Mouse (Mus musculus): ENCODE data around the gene Tnfsf12. TPM values are rescaled to one million over a fixed set of nuclear protein-coding genes. Genes with fewer than 3 reads are reported as not detected.

The Tnfsf12 gene
- total RNA-seq, 2 experiments from 2014 or later: 1.3 TPM; not detected in 1

DNA sequence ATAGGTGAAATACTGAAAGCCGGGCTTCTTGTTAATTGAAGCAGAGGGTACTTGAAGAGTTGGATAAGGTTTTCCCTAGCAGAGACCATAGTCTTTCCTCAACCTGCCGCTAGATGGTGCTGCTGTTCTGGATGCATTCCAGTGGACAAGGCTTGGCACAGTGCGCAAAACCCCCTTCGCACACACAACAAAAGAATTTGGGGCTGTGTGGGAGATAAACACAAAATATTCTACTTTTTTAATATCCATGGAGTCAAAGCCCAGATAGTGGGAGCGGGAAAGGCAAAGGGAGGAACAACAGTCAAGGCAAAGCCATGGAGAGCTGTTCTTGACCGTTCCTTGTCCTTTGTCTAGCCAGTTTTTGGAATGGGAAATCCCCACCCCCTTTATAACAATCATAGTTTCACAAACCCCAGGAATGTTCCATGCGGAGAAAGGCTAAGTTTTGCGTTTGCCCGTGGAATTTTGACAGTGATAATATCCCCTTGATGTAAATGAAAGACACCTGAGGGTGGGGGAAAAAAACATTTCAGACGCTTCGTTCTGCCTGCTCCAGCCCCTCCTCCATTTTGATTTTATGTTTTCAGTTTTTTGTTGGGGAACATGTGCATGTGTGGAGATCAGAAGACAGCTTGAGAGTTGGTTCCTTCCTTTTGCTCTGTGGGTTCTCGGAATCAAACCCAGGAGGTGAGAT is 12.7 kb downstream of the Tnfsf12 start:
- peak; percentile 65 for ATAC-seq (replicated peaks; ENCODE audit: low FRiP score, poor library complexity, severe bottlenecking)

DNA sequence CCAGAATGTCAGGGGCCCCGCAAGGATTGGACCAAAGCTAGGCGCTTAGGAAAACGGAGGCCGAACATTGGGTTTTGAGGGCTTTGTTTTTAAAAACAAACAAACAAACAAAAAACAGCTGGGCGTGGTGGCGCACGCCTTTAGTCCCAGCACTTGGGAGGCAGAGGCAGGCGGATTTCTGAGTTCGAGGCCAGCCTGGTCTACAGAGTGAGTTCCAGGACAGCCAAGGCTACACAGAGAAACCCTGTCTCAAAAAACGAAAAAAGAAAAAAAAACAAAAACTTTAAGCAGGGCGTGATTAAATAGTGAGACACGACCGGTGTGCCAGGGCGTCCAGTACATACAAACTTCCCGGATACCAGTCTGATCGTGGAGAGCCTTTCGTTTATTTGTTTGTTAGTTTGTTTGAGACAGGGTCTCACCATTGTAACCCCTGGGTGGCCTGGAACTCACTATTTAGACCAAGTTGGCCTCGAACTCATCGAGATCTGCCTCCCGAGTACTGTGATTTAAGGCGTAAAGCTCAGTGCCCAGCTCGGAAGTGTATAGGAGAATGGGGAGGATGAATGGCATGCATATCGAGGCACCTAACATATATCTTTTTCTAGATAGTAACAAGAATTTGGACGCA is 13.3 kb downstream of the Tnfsf12 start:
- peak; percentile 3; the same call in 1 of the 2 replicates for ATAC-seq (replicated peaks; ENCODE audit: low FRiP score, poor library complexity, severe bottlenecking)

DNA sequence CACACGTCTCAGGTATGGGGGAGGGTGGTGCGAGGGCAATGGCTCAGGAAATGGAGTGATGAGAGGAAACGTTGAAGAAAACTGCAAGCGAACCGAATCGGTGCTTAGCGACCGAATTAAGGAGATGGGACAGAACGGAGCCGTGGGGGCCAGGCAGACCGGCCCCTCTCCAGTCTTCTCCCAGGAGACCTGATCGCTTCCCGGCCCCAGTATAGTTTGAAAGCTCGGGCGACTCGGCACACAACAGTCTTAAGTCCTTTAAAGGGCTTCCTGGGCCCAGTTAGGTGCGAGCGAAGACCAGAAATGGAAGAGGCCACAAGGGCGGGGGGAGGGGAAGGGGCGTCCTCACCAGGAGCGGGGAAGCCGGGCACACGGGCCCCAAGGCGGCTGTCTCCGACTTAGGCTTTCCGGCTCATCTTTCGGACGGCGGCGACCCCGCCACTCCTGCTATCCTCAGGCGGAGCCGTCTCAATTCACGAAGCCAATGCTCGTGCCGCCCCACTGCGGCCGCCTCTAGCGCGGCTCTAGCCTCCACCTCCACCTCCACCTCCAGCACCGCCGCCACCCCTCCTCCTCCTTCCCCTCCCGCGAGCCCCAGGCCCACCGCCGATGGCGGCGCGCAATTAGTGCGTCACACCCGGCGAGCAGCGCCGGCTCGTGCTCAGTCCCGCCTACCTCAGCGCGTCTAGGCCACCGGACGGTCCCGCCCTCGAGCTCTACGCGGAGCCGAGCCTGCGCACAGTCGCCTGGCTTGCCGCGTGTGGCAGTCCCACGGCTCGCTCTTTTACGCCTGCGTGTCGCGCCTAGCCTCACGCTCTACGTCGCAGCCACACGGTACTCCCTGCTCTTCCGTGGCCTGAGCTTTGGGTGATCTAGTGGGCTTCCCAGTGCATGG is 14.1 kb downstream of the Tnfsf12 start, which contains the start of gene Senp3:
TSS of gene Senp3 (minus strand) at position 771 of the 895 bp plus-strand sequence.
- ATAC-seq (replicated peaks; ENCODE audit: low FRiP score, poor library complexity, severe bottlenecking): peak; percentile 90

DNA sequence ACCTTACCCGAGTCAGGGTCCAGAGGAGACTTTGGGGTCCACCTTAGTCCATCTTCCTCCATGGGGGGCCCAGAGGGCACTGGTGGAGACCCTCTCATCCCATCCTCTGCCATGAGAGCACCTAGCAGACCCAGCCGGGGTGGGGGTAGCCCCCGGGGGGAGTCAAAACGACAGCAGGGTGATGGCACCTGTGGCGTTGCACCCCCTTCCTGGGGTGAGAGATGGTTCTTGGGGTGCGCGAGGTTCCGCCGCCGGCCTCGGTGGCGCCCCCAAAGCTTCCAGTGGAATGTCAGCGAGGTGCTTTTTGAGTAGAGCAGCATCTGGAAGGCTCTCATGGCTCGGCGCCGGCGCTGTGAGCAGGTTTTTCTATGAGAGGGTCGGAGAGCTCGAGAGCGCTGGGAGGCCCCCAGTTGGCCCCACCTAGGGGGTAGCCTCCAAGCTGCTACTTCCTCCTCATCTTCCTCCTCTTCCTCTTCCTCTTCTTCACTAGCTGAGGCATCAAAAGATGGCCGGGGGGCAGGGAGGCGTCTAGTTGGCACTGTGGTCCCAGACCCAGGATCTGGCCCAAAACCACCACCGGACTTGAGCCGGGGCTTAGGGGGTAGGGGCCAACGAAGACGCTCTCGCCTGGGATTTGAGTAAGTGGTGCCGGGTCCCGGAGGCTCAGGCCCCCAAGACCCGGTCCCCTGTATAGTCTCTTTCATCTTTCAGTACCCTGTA is 15.4 kb downstream of the Tnfsf12 start:
- ATAC-seq (replicated peaks; ENCODE audit: low FRiP score, poor library complexity, severe bottlenecking): no peak

DNA sequence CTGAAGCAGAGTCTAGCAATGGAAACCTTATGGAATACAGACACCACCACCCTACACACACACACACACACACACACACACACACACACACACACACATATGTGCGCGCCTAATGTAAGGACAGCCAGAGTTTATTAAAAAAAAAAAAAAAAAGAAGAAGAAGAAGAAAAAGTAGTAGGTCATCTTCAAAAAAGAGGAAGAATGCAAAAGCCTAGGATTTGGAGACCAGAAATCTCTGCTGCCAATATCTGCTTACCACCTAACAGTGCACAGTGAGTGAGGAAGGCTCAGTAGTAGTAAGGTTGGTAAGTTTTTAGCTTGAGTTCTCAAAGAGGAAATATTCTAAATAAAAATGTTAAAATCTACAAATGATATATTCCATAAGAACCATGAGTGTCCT is 16.5 kb downstream of the Tnfsf12 start:
- no peak for ATAC-seq (replicated peaks; ENCODE audit: low FRiP score, poor library complexity, severe bottlenecking)

DNA sequence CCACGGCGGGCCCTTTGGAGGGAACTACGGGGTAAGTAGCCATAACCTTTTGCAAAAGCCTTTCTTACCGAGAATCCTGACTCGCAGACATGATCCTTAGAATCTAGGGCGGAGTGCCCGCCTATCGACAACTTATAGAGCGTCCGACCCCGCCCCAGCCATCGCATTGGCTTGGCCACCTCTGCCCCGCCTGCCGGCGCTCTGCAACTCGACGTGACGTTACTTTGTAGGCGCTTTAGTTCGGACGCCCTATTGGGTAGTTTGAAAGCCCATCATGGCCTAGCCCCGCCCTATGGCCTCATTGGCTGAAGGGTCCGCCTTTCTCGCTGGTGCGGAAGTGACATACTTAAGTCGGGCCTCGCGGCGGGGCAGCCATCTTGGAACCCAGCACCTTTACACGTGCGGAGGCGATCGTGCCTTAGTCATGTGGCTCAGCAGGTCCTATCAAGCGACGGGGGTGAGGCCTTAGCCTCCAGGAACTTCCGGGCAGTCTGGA is 23.4 kb downstream of the Tnfsf12 start, which contains the start of gene Eif4a1:
TSS of gene Eif4a1 (minus strand) at position 213 of the 496 bp plus-strand sequence.
- peak; percentile 89 for ATAC-seq (replicated peaks; ENCODE audit: low FRiP score, poor library complexity, severe bottlenecking)

DNA sequence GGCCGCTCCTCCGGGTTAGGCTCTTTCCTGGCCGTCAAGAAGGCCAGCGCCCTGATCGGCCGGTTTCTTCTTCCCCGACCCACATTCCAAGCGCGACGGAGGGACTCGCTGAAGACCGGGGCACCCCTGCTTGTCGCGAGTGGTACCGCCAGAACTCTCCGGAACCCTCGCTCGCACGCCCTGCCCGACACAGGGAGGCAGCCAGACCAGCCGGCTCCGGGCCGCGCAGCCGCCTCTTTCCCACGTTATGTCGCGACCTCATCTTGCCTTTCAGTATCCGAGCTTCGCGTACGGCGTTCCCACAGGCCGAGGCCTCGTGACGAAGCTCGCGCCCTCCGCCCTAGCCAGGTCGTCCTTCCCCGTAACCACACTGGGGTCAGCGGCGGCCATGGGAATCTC is 23.9 kb downstream of the Tnfsf12 start:
- ATAC-seq (replicated peaks; ENCODE audit: low FRiP score, poor library complexity, severe bottlenecking): peak; percentile 11

DNA sequence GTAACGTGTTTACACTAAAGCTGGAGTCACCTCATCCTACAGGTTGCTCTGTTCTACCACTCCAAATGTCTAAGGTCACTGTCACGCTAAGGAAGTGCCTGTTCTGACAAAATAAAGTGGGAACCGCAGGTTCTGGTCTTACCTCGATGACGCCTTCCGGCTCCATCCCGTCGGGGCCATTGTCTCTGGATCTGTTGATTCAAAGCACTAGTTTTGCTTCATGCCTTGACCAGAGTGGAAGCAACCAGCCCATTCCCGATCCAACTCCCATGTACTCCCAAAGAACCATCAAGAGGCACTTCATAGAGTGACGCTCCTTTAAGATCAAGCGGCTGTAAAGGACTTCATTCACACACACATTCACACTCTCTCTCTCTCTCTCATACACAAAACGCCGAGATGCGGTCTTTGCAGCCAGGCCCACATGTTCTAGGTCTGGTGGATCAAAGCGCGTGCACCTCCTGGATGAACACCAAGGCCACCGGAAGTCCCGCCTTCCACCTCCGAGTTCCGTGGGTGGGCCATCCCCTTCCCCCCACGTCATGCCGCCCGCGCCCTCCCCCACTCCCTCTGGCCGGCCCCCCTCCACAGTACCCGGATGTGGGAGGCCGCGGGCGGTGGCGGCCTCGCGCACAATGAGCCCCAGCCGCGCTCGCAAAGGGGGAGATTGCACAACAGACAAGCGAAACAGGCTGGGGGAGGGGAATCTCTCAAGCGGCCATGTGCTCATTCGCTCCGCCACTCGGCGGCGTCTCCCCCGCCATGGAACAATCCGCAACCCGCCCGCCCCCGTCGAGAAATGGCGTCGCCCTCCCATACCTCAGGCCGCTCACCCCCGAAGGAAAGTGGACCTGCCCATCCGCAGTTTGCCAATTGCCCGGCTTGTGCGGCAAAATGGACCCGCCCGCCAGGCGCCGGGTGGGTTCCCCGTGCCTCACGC is 24.6 kb downstream of the Tnfsf12 start:
- peak; percentile 69 for ATAC-seq (replicated peaks; ENCODE audit: low FRiP score, poor library complexity, severe bottlenecking)

DNA sequence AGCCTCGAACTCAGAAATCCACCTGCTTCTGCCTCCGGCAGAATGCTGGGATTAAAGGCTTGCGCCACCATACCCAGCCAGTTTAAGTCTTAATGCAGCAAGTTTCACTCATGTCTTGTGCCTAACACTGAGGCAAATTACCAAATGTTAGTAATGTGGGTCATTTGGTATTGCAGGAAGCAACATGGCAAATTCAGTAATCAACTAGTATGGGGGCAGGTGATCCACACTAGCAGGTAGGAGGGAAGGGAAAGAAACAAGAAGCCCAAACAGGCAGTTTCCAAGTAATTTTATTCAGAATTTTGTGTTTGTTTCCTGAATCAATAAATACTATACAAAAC is 29.0 kb downstream of the Tnfsf12 start:
- ATAC-seq (replicated peaks; ENCODE audit: low FRiP score, poor library complexity, severe bottlenecking): no peak

DNA sequence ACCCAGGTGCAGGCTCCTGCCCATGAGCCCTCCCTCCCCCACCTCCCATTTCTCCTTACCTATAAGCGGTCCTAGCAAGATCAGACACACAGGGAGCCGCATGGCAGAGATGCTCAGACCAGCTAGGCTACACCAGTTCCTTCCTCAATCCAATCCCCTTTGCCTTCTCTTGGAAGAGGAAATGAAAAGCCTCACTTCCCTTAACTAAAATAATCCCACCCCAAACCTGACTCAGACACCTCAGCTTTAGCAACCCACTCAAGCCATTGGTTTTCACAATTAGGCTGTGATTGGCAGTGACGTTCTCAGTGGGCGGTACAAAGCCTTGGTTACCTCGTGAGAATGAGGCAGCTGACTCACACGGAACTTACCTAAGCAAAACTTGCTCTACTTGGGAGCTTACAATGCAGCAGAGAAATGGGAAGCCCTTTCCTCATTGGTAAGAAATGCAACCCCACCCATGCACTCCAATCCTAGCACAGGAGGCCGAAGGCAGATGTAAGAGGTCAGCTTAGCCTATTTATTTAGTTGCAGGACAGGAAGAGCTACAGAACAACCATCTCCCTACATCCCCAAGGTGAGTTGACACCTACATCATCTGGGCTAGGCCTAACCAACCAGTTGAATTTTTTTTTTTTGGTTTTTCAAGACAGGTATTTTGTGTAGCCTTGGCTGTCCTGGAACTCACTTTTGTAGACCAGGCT is 29.5 kb downstream of the Tnfsf12 start, which contains the start of gene Cd68:
TSS of gene Cd68 (minus strand) at position 193 of the 704 bp plus-strand sequence.
- ATAC-seq (replicated peaks; ENCODE audit: low FRiP score, poor library complexity, severe bottlenecking): no peak

DNA sequence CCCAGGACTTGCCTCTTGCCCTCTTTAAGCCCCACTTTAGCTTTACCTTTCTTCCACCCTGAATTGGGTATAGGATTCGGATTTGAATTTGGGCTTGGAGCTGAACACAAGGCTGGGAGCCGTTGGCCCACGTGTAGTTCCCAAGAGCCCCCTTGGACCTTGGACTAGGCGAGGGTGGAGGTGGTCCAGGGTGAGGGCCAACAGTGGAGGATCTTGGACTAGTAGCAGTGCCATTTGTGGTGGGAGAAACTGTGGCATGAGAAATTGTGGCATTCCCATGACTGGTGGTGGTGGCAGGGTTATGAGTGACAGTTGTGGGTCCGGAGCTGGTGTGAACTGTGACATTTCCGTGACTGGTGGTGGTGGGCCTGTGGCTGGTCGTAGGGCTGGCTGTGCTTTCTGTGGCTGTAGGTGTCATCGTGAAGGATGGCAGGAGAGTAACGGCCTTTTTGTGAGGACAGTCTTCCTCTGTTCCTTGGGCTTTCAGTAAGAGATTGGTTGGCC is 30.1 kb downstream of the Tnfsf12 start:
- ATAC-seq (replicated peaks; ENCODE audit: low FRiP score, poor library complexity, severe bottlenecking): no peak

DNA sequence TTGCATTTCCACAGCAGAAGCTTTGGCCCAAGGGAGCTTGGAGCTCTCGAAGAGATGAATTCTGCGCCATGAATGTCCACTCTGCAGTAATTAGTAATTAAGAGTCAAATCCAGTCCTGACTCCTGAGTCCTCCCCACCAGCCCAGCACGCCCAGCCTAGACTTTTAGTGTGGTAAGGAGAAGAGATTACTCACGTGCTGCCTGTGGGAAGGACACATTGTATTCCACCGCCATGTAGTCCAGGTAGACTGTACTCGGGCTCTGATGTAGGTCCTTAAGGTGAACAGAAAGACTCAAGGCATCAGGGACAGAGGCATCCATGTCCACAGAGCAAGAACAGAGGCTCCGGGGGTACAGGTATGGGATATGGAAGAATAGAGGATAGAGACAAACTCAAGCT is 30.8 kb downstream of the Tnfsf12 start:
- ATAC-seq (replicated peaks; ENCODE audit: low FRiP score, poor library complexity, severe bottlenecking): no peak

DNA sequence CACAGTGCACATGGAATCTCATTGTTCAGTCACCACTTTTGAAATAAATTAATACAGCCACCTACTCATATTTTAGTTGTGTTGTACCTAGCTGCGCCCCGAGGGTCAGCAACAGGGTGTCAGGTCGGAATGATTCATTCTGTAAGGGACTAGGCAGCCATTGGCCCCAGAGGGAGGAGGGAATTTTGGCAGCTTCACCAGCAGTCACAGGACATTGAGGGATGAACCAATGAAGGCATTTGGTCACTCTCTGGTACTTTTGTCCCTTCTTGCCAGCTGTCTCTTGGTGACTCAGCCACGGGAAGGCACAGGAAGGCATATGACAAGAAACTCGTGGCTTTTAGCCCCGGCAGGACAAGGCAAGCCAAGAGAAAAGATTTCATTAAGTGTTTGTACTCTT is 31.9 kb downstream of the Tnfsf12 start:
- no peak for ATAC-seq (replicated peaks; ENCODE audit: low FRiP score, poor library complexity, severe bottlenecking)

DNA sequence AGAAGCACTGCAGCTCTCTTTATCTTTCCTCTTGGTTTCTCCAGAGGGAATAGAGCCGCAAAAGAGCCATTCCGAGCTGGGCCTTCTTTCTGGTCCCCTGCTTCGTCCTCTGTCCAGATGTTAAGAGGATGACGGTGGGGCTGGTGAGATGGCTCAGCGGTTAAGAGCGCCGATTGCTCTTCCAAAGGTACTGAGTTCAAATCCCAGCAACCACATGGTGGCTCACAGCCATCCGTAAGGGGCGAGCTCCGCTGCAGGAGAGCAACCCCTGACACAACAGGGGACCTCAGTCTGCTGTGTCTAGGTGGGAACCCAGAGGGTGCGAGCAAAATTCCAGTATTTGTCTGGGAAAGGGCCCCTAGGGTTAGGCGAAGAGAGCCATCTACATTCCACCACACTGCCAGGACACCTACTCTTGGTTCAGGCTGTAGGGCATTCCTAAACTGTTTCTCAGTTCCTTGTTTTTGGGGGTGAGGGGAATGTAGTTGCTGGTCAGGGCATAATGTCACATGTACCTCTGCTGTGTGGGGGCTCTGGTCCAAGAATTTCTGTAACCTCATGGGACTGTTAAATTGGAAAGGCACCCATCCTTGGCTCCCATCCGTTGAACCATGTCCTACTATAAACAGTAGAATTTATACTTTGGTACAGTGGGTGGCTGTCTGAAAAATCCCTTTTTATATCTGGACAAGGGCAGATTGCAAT is 32.5 kb downstream of the Tnfsf12 start:
- no peak for ATAC-seq (replicated peaks; ENCODE audit: low FRiP score, poor library complexity, severe bottlenecking)

DNA sequence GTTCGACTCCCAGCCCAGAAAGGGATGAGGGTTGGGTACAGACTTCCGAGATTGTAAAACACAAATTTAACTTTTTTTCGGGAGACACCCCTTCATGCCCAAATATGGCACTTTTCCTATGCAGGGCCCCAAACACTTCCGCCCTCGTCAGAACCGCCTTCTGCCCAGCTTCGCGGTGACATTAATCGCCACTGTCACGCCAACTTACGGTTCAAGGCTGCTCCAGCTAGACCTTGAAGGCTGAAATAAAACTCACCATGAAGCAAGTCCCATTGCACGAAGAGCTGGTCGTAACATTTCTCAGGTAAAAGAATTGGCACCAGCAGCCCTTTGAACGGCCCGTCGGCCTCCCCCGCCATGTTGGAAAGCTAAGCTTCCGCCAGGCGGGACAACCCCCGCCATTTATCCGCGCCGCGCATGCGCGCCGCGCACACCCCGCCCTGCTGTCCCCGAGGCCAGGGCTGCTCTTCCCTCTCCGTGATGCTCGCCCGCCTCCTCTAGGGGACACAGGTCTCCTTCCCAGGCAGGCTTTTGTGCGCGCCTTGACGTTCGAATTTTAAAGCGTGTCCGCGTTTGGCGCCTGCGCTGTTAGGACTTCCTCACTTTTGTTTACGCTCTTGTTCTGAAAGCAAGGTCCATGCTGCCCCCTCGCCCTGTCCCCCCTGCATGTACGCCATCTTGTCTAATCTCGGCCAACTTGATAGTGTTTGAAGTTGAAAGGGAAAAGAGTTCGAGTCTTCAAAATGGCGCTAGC is 33.3 kb downstream of the Tnfsf12 start, which contains the start of gene Mpdu1:
TSS of gene Mpdu1 (minus strand) at position 430 of the 754 bp plus-strand sequence.
- peak; percentile 96 for ATAC-seq (replicated peaks; ENCODE audit: low FRiP score, poor library complexity, severe bottlenecking)

DNA sequence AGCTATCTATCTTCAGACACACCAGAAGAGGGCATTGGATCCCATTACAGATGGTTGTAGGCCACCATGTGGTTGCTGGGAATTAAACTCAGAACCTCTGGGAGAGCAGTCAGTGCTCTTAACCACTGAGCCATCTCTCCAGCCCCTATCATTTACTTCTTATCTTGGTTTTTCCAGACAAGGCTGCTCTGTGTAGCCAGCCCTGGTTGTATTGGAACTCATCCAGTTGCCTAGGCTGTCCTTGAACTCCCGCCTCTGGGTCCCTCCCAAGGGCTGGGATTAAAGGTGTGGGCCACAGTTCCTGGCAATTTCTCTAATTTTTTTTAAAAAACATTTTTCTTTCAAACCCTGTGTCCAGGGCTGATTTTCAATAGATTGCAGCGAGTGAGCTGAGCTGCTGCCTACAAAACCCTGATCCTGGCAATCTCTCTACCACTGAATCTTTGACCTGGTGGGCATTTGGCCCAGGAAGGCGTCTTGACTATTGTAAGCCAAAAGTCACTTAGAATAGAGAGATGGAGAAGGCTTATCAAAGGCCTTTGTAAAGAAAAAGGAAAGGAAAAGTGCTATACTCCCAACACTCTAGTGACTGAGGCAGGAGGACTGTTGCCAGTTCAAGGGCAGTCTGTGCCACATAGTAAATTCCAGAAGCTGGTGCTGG is 34.3 kb downstream of the Tnfsf12 start:
- no peak for ATAC-seq (replicated peaks; ENCODE audit: low FRiP score, poor library complexity, severe bottlenecking)
